Mouse (Mus musculus) cortical plate, adult 2 months (tissue): ENCODE data around the gene Enox1.

Source experiments
- CTCF ChIP-seq: fragments of 200-500 bp; IDR thresholded peaks from 2 replicates; pipeline ENCODE4 v1.5.1; 2011; ENCODE audit warnings: mild to moderate bottlenecking, control low read depth, low read length; ENCODE audit not compliant: insufficient read depth; ENCODE audit errors: extremely low read depth
- POLR2A ChIP-seq: fragments of 200-500 bp; IDR thresholded peaks from 2 replicates; pipeline ENCODE4 v1.6.1; 2011; ENCODE audit warnings: mild to moderate bottlenecking, low read length, control low read depth; ENCODE audit not compliant: insufficient read depth; ENCODE audit errors: extremely low read depth

GRCm38 (mm10) chr14:77327693-77328092 is 171.1 kb downstream of the Enox1 start:
- TF ChIP-seq CTCF (no peak), POLR2A (no peak)
